Mouse (Mus musculus): ENCODE data around the gene Hoxa3. TPM values are rescaled to one million over a fixed set of nuclear protein-coding genes. Genes with fewer than 3 reads are reported as not detected.
A peak's percentile ranks its signal among the peaks of the same experiment; 100 is the strongest.

Hoxa3 gene
- polyA plus RNA-seq, 1 experiment from 2014 or later, result 3.4 TPM

- no peaks in the 10 kb centered on the region for H3K9me3 ChIP-seq (ENCODE audit: control insufficient read depth)
- peak overlapping the region; percentile 58 for H3K4me2 ChIP-seq (replicated peaks; ENCODE audit: low read depth)
- WGBS, result 19% methylated on average over 23 of the region's 23 CpGs
- no peaks in the 10 kb centered on the region for H3K36me3 ChIP-seq (ENCODE audit: control insufficient read depth, insufficient read depth)
- no peak for ATAC-seq
- peak overlapping the region; percentile 38 for H3K4me3 ChIP-seq (ENCODE audit: low read depth, low read length)
- no peak overlapping the region for H3K27ac ChIP-seq (ENCODE audit: low read depth, low read length)
- peaks cover 95% of the 10 kb centered on the region for H3K27me3 ChIP-seq (replicated peaks; ENCODE audit: control insufficient read depth, insufficient read depth, low read length)
- H3K9ac ChIP-seq (ENCODE audit: low read depth, low read length), result no peak overlapping the region
- no peaks in the 10 kb centered on the region; the same call in 1 of the 2 replicates for H3K4me1 ChIP-seq (replicated peaks; ENCODE audit: control insufficient read depth, insufficient read depth, low read length)
- TF ChIP-seq CTCF (IDR thresholded peaks at IDR 0.05; ENCODE audit: low read depth), result no peak
Measured at GRCm38 (mm10) chr6:52217895-52218642, 4.9 kb upstream of the Hoxa3 start.

DNA sequence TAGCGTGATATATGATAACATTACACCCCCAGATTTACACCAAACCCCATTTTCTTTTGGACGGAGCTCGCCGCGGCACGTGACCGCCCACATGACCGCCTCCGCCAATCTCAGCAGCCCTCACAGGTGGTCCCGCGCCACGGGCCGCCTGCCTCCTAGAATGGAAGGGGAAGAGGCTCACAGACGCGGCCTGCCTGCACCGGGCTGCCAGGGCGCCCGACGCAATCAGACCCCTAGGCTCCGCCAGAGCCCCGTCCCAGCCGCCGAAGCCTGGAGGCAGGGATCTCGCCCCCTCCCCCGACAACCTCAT is 4.3 kb upstream of the Hoxa3 start:
- no peak for TF ChIP-seq CTCF (IDR thresholded peaks at IDR 0.05; ENCODE audit: low read depth)
- Histone ChIP-seq H3K27me3 (replicated peaks; ENCODE audit: control insufficient read depth, insufficient read depth, low read length) (peaks cover 95% of the 10 kb centered on the region), H3K9me3 (ENCODE audit: control insufficient read depth) (no peaks in the 10 kb centered on the region), H3K4me1 (replicated peaks; ENCODE audit: control insufficient read depth, insufficient read depth, low read length) (no peaks in the 10 kb centered on the region; the same call in 1 of the 2 replicates), H3K36me3 (ENCODE audit: control insufficient read depth, insufficient read depth) (no peaks in the 10 kb centered on the region), H3K4me2 (replicated peaks; ENCODE audit: low read depth) (peak overlapping the region; percentile 58), H3K27ac (ENCODE audit: low read depth, low read length) (no peak overlapping the region), H3K9ac (ENCODE audit: low read depth, low read length) (no peak overlapping the region), H3K4me3 (ENCODE audit: low read depth, low read length) (peak overlapping the region; percentile 38)
- WGBS, result 1% methylated on average over 24 of the region's 25 CpGs
- ATAC-seq, result 0 out of 2 replicates have a peak, but pooled peaks have one; percentile 10

- peak overlapping the region; percentile 58 for H3K4me2 ChIP-seq (replicated peaks; ENCODE audit: low read depth)
- H3K4me3 ChIP-seq (ENCODE audit: low read depth, low read length), result peak overlapping the region; percentile 38
- no peak for TF ChIP-seq CTCF (IDR thresholded peaks at IDR 0.05; ENCODE audit: low read depth)
- WGBS, result 1% methylated on average over 59 of the region's 60 CpGs
- peaks cover 94% of the 10 kb centered on the region for H3K27me3 ChIP-seq (replicated peaks; ENCODE audit: control insufficient read depth, insufficient read depth, low read length)
- peak overlapping the region; percentile 23; the same call in 1 of the 2 replicates for H3K27ac ChIP-seq (ENCODE audit: low read depth, low read length)
- H3K9me3 ChIP-seq (ENCODE audit: control insufficient read depth), result no peaks in the 10 kb centered on the region
- ATAC-seq, result no peak
- H3K9ac ChIP-seq (ENCODE audit: low read depth, low read length), result 0 out of 2 replicates have a peak overlapping the region, but pooled peaks have one; percentile 22
- no peaks in the 10 kb centered on the region for H3K36me3 ChIP-seq (ENCODE audit: control insufficient read depth, insufficient read depth)
- no peaks in the 10 kb centered on the region for H3K4me1 ChIP-seq (replicated peaks; ENCODE audit: control insufficient read depth, insufficient read depth, low read length)
Measured at GRCm38 (mm10) chr6:52216691-52217458, 3.7 kb upstream of the Hoxa3 start.

DNA sequence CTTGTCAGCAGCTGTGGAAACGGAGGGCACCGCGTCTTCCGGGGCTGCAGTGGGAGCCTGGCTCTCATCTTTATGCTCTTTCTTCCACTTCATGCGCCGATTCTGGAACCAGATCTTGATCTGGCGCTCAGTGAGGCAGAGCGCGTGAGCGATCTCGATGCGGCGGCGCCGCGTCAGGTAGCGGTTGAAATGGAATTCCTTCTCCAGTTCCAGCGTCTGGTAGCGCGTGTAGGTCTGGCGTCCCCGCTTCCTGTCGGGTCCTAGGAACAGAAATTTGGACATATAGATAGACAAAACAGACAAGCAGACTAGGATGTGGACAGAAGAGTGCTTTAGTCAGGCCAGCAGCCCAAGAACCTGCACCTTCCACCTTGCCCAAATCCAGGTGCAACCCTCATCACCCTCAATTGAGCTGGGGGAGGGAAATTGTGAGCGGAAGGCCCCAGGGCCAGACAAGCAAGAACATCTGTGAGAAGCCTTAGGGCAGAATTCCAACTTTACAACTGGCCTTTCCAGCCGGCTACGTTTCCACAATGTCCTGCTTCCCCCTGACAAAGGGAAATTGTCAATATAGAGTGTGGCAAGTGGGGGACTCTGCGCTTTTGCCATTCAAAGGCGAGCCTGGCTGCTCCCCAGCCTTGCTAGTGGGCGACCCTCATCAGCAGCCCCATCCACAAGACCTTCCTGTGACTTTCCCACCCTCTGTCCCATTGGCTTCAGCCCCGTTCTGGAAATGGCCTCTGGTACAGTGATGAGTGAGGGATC is 2.8 kb upstream of the Hoxa3 start:
- H3K9ac ChIP-seq (ENCODE audit: low read depth, low read length), result no peak overlapping the region
- H3K27ac ChIP-seq (ENCODE audit: low read depth, low read length), result no peak overlapping the region
- H3K36me3 ChIP-seq (ENCODE audit: control insufficient read depth, insufficient read depth), result no peaks in the 10 kb centered on the region
- H3K4me3 ChIP-seq (ENCODE audit: low read depth, low read length), result peak overlapping the region; percentile 38
- no peaks in the 10 kb centered on the region for H3K4me1 ChIP-seq (replicated peaks; ENCODE audit: control insufficient read depth, insufficient read depth, low read length)
- H3K9me3 ChIP-seq (ENCODE audit: control insufficient read depth), result no peaks in the 10 kb centered on the region
- 9% methylated on average over 30 of the region's 30 CpGs for WGBS
- H3K4me2 ChIP-seq (replicated peaks; ENCODE audit: low read depth), result peak overlapping the region; percentile 58
- TF ChIP-seq CTCF (IDR thresholded peaks at IDR 0.05; ENCODE audit: low read depth), result no peak
- no peak for ATAC-seq
- H3K27me3 ChIP-seq (replicated peaks; ENCODE audit: control insufficient read depth, insufficient read depth, low read length), result peaks cover 95% of the 10 kb centered on the region

GRCm38 (mm10) chr6:52215070-52215469 is 1.9 kb upstream of the Hoxa3 start:
- no peak overlapping the region for H3K4me3 ChIP-seq (ENCODE audit: low read depth, low read length)
- H3K27me3 ChIP-seq (replicated peaks; ENCODE audit: control insufficient read depth, insufficient read depth, low read length), result peaks cover 93% of the 10 kb centered on the region

GRCm38 (mm10) chr6:52214271-52214670 is 1.1 kb upstream of the Hoxa3 start:
- 37% methylated on average over 5 of the region's 5 CpGs for WGBS
- Histone ChIP-seq H3K36me3 (ENCODE audit: control insufficient read depth, insufficient read depth) (no peaks in the 10 kb centered on the region), H3K9me3 (ENCODE audit: control insufficient read depth) (no peaks in the 10 kb centered on the region), H3K27ac (ENCODE audit: low read depth, low read length) (no peak overlapping the region), H3K4me3 (ENCODE audit: low read depth, low read length) (no peak overlapping the region), H3K4me1 (replicated peaks; ENCODE audit: control insufficient read depth, insufficient read depth, low read length) (no peaks in the 10 kb centered on the region), H3K9ac (ENCODE audit: low read depth, low read length) (no peak overlapping the region), H3K4me2 (replicated peaks; ENCODE audit: low read depth) (no peak overlapping the region), H3K27me3 (replicated peaks; ENCODE audit: control insufficient read depth, insufficient read depth, low read length) (peaks cover 95% of the 10 kb centered on the region)
- no peak for ATAC-seq
- no peak for TF ChIP-seq CTCF (IDR thresholded peaks at IDR 0.05; ENCODE audit: low read depth)

More at GRCm38 (mm10) chr6:52215070-52215469, 1.9 kb upstream of the Hoxa3 start:
- TF ChIP-seq CTCF (IDR thresholded peaks at IDR 0.05; ENCODE audit: low read depth), result no peak
- Histone ChIP-seq H3K4me1 (replicated peaks; ENCODE audit: control insufficient read depth, insufficient read depth, low read length) (no peaks in the 10 kb centered on the region), H3K9me3 (ENCODE audit: control insufficient read depth) (no peaks in the 10 kb centered on the region), H3K27ac (ENCODE audit: low read depth, low read length) (no peak overlapping the region), H3K9ac (ENCODE audit: low read depth, low read length) (no peak overlapping the region), H3K36me3 (ENCODE audit: control insufficient read depth, insufficient read depth) (no peaks in the 10 kb centered on the region), H3K4me2 (replicated peaks; ENCODE audit: low read depth) (no peak overlapping the region)
- 46% methylated on average over 3 of the region's 3 CpGs for WGBS
- ATAC-seq, result no peak
